Mouse (Mus musculus) CH12.LX (cell line): ENCODE measurements around the gene Usp21. TPM values are rescaled to one million over a fixed set of nuclear protein-coding genes. Genes with fewer than 3 reads are reported as not detected.

Source experiments
- DNase-seq: peaks from one replicate; pipeline ENCODE4 v3.0.0-alpha.2; 2013; ENCODE audit errors: extremely low read depth
- H3K27ac ChIP-seq: 2 replicates; pipeline ENCODE4 v1.5.1; 2012; ENCODE audit warnings: low read depth, mild to moderate bottlenecking, control low read depth, moderate library complexity; ENCODE audit not compliant: insufficient read depth
- H3K27me3 ChIP-seq: replicated peaks from 2 replicates; pipeline ENCODE3; 2012; ENCODE audit warnings: inconsistent platforms
- H3K36me3 ChIP-seq, 2 experiments: replicated peaks in 1 of 2; 2 replicates each; pipeline versions ENCODE3 to v1.6.1; 2012; ENCODE audit warnings: inconsistent platforms in 1 of 2, low read length in 1 of 2, mild to moderate bottlenecking in 1 of 2, mixed read lengths in 1 of 2, moderate library complexity in 1 of 2; ENCODE audit not compliant: control insufficient read depth in 1 of 2, insufficient read depth in 1 of 2
- H3K4me1 ChIP-seq, 2 experiments: 2 replicates each; pipeline ENCODE4 v1.6.1; 2012; ENCODE audit warnings: inconsistent platforms in 1 of 2, moderate library complexity in 1 of 2; ENCODE audit not compliant: insufficient read depth in 2 of 2, control insufficient read depth in 1 of 2
- H3K4me2 ChIP-seq: 2 replicates; pipeline ENCODE4 v1.6.1; 2012; ENCODE audit warnings: low read depth, mild to moderate bottlenecking, control low read depth; ENCODE audit not compliant: poor library complexity, insufficient read depth, severe bottlenecking
- H3K4me3 ChIP-seq, 3 experiments: fragments of 150-350 bp in 1 of 3; sonication (generic) in 1 of 3; replicated peaks in 1 of 3; 2 replicates each; pipeline versions ENCODE3 to v1.5.1; 2011 to 2012; ENCODE audit warnings: low read depth in 2 of 3, low read length in 2 of 3, mild to moderate bottlenecking in 2 of 3, moderate library complexity in 2 of 3, control low read depth in 1 of 3, improper control_type of control experiment in 1 of 3, inconsistent platforms in 1 of 3, mixed read lengths in 1 of 3; ENCODE audit not compliant: poor library complexity in 1 of 3
- H3K79me2 ChIP-seq: replicated peaks from 2 replicates; pipeline ENCODE4 v1.6.1; 2012; ENCODE audit warnings: mild to moderate bottlenecking, moderate library complexity; ENCODE audit not compliant: control insufficient read depth, poor library complexity, insufficient read depth, severe bottlenecking; ENCODE audit errors: extremely low read depth
- H3K9ac ChIP-seq: 2 replicates; pipeline ENCODE4 v1.6.1; 2012; ENCODE audit warnings: low read depth, mild to moderate bottlenecking, control low read depth, moderate library complexity; ENCODE audit not compliant: insufficient read depth
- H3K9me3 ChIP-seq: replicated peaks from 2 replicates; pipeline ENCODE3; 2012; ENCODE audit warnings: low read length, inconsistent platforms, mixed read lengths
- CHD1 ChIP-seq: IDR thresholded peaks from 2 replicates; pipeline ENCODE4 v1.6.1; 2012; ENCODE audit warnings: low read depth, low read length, improper control_type of control experiment, inconsistent platforms
- CTCF ChIP-seq, 2 experiments: IDR thresholded peaks in 1 of 2; conservative IDR thresholded peaks in 1 of 2; 2 replicates each; pipeline ENCODE4 v1.5.1; 2011 to 2012; ENCODE audit warnings: low read depth in 2 of 2, low read length in 2 of 2, improper control_type of control experiment in 1 of 2, inconsistent platforms in 1 of 2, mild to moderate bottlenecking in 1 of 2, moderate library complexity in 1 of 2
- ETS1 ChIP-seq: conservative IDR thresholded peaks from 2 replicates; pipeline ENCODE4 v1.6.1; 2012; ENCODE audit warnings: low read depth, mild to moderate bottlenecking, inconsistent platforms, low read length, improper control_type of control experiment, moderate library complexity
- HCFC1 ChIP-seq: IDR thresholded peaks from 2 replicates; pipeline ENCODE4 v1.6.1; 2012; ENCODE audit warnings: low read depth, mild to moderate bottlenecking, inconsistent platforms, low read length, improper control_type of control experiment
- JUN ChIP-seq: IDR thresholded peaks from 2 replicates; pipeline ENCODE4 v1.6.1; 2011; ENCODE audit warnings: low read depth, mild to moderate bottlenecking, low read length, improper control_type of control experiment, moderate library complexity; ENCODE audit not compliant: insufficient read depth
- KAT2A ChIP-seq: IDR thresholded peaks from 2 replicates; pipeline ENCODE4 v1.6.1; 2012; ENCODE audit warnings: low read length, improper control_type of control experiment, inconsistent platforms; ENCODE audit not compliant: insufficient replicate concordance
- MXI1 ChIP-seq: IDR thresholded peaks from 2 replicates; pipeline ENCODE4 v1.6.1; 2011; ENCODE audit warnings: mild to moderate bottlenecking, low read depth, low read length, improper control_type of control experiment
- MYC ChIP-seq: IDR thresholded peaks from 2 replicates; pipeline ENCODE4 v1.6.1; 2011; ENCODE audit warnings: low read depth, mild to moderate bottlenecking, improper control_type of control experiment, low read length
- NELFE ChIP-seq: IDR thresholded peaks from 2 replicates; pipeline ENCODE4 v1.6.1; 2011; ENCODE audit warnings: low read depth, low read length, improper control_type of control experiment
- RAD21 ChIP-seq: IDR thresholded peaks from 2 replicates; pipeline ENCODE4 v1.6.1; 2011; ENCODE audit warnings: low read depth, mild to moderate bottlenecking, low read length, improper control_type of control experiment, moderate library complexity
- SIN3A ChIP-seq: IDR thresholded peaks from 2 replicates; pipeline ENCODE4 v1.6.1; 2012; ENCODE audit warnings: low read length, improper control_type of control experiment, inconsistent platforms
- UBTF ChIP-seq: IDR thresholded peaks from 2 replicates; pipeline ENCODE4 v1.6.1; 2012; ENCODE audit warnings: low read depth, mild to moderate bottlenecking, inconsistent platforms, low read length, improper control_type of control experiment, moderate library complexity
- USF1 ChIP-seq: IDR thresholded peaks from 2 replicates; pipeline ENCODE4 v1.6.1; 2014; ENCODE audit warnings: low read depth, mild to moderate bottlenecking, inconsistent platforms, low read length, improper control_type of control experiment
- ZC3H11A ChIP-seq: IDR thresholded peaks from 2 replicates; pipeline ENCODE4 v1.6.1; 2012; ENCODE audit warnings: low read depth, mild to moderate bottlenecking, inconsistent platforms, low read length, improper control_type of control experiment
- dilution Hi-C: fragments of 300-500 bp; cut with MboI; formaldehyde crosslinking; loops from 2 replicates; pipeline ENCODE4 v1.14.3; 2020; ENCODE audit warnings: low sequenced_read_pairs; ENCODE audit not compliant: extremely low pct_unique_long_range_greater_than_20kb, extremely low pct_ligation_motif_present
- in situ Hi-C: fragments of 300-500 bp; cut with MboI; formaldehyde crosslinking; loops from 3 replicates; pipeline ENCODE4 v1.14.3; 2019; ENCODE audit warnings: low sequenced_read_pairs, low pct_ligation_motif_present, low pct_unique_long_range_greater_than_20kb, mixed read lengths
- polyA plus RNA-seq: library from polyadenylated mRNA; unstranded; fragments of >175 nt; gene quantifications from 2 replicates; pipeline ENCODE4 v1.2.1, GENCODE M21; 2012; ENCODE audit warnings: low read depth; ENCODE audit not compliant: insufficient read length
- total RNA-seq, 2 experiments: library from RNA; depleted of rRNA; stranded (reverse); fragments of 300-350 nt in 1 of 2; fragments of >200 nt in 1 of 2; gene quantifications; 2 replicates each; pipeline ENCODE4 v1.2.3; 2012 to 2014

Usp21 gene
- total and polyA plus RNA-seq, 3 experiments: 8.5 to 37.6 (median 14.2) TPM

DNA sequence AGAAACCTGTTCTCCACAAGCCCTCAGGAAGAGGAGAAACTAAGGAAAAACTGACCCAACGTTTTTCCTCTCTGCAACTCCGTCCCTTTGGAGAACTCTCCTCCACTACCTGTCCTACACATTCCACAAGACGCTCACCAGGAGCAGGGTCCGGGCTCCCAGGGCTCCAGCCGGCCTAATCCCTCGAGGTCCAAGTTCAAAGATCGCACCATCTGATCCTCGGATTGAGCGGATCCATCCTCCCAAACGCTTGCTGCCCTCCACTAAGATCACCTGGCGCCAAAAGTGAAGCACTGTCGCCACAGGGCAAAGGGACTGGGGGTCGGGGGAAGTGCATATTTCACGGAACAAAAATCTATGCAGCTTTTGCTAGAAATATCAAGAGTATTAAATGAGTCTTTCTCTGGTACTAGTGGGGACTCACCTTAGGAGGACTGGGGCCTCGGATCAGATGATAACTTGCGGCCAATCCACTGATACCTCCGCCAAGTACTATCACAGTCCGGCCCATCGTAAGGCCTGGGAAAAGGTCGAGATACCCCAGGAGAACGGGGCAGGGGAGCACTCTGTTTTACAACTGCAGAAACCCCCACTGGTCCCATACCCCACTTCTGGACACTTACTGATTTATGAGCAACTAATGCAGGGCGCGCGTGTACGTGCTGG is 7.4 kb downstream of the Usp21 start:
- peak overlapping the region; percentile 53 for H3K9ac ChIP-seq
- no peaks in the 10 kb centered on the region for H3K27me3 ChIP-seq
- no peaks in the 10 kb centered on the region for H3K9me3 ChIP-seq
- no peak for DNase-seq
- peaks cover 0 to 23% of the 10 kb centered on the region in 2 experiments; a peak in 2 of 4 replicates for H3K4me1 ChIP-seq
- no peak overlapping the region for H3K27ac ChIP-seq
- peak overlapping the region; percentile 62 for H3K4me2 ChIP-seq
- TF ChIP-seq USF1: no peak
- TF ChIP-seq UBTF: 0 out of 2 replicates have a peak, but pooled peaks have one; percentile 33
- no peak for TF ChIP-seq ZC3H11A
- TF ChIP-seq KAT2A: no peak
- peak; percentile 87; the same call in 1 of the 2 replicates for TF ChIP-seq CHD1
- TF ChIP-seq NELFE: 0 out of 2 replicates have a peak, but pooled peaks have one; percentile 14
- dilution Hi-C loops (no loop called here), in situ Hi-C loops (no loop called here)
- H3K4me3 ChIP-seq: peak overlapping the region; percentile 58 to 92 (median 59)
- H3K36me3 ChIP-seq: peaks cover 45 to 72% of the 10 kb centered on the region in 2 experiments
- H3K79me2 ChIP-seq: no peaks in the 10 kb centered on the region

- H3K9ac ChIP-seq: no peak overlapping the region
- TF ChIP-seq HCFC1 (no peak), ETS1 (no peak), CTCF (conservative IDR thresholded peaks at IDR 0.05 in 1 of 2, IDR thresholded peaks at IDR 0.05 in 1 of 2; ENCODE audit: low read depth in 2 of 2, low read length in 2 of 2) (no peak), SIN3A (no peak), RAD21 (no peak), USF1 (no peak), JUN (no peak), MYC (no peak), MXI1 (no peak)
- in situ Hi-C loops (no loop called here), dilution Hi-C loops (no loop called here)
- H3K79me2 ChIP-seq: no peaks in the 10 kb centered on the region
- DNase-seq: no peak
- H3K4me2 ChIP-seq: no peak overlapping the region
- no peaks in the 10 kb centered on the region for H3K27me3 ChIP-seq
- no peaks in the 10 kb centered on the region for H3K9me3 ChIP-seq
- peaks cover 45 to 72% of the 10 kb centered on the region in 2 experiments for H3K36me3 ChIP-seq
- no peak overlapping the region for H3K27ac ChIP-seq
- peaks cover 0 to 23% of the 10 kb centered on the region in 2 experiments; a peak in 2 of 4 replicates for H3K4me1 ChIP-seq
- H3K4me3 ChIP-seq: no peak overlapping the region
These were observed 8.1 kb downstream of the Usp21 start for GRCm38 (mm10) chr1:171279721-171280120.
